8 mouse cellular contexts compared by ENCODE assay signal in genomic region chr7:141475011-141475804, GRCm38 (mm10). TPM values are rescaled to one million over a fixed set of nuclear protein-coding genes. Genes with fewer than 3 reads are reported as not detected.
DNase-seq lines count a peak whose midpoint lies in the region; ATAC-seq and TF ChIP-seq lines count a peak whose summit lies in the region.

Gene Polr2l (minus strand): TSS chr7:141475132.
Gene Tspan4 (plus strand): TSS chr7:141475240.

- peak; percentile 71; the same call in 1 of the 2 replicates for TF ChIP-seq POLR2A in lung, adult 2 months (IDR thresholded peaks at IDR 0.05; ENCODE audit: borderline replicate concordance, extremely low read depth, low read depth, low read length)

- peaks cover 19% of the 10 kb centered on the region for H3K27me3 ChIP-seq in E14TG2a.4 (ENCODE audit: insufficient read depth, low read length)
- peaks cover 12% of the 10 kb centered on the region for H3K27me3 ChIP-seq in forebrain, embryonic 11.5 days (ENCODE audit: control insufficient read depth, insufficient read depth, low read length)
- H3K27me3 ChIP-seq in heart, embryonic 16.5 days (ENCODE audit: control insufficient read depth, insufficient read depth, low read length): no peaks in the 10 kb centered on the region
- H3K27me3 ChIP-seq in neural tube, embryonic 15.5 days (replicated peaks): peaks cover 10% of the 10 kb centered on the region

- peaks cover 36% of the 10 kb centered on the region for H3K36me3 ChIP-seq in E14TG2a.4 (ENCODE audit: insufficient read depth, low read length)
- peaks cover 3% of the 10 kb centered on the region for H3K36me3 ChIP-seq in forebrain, embryonic 11.5 days (ENCODE audit: control insufficient read depth, insufficient read depth, low read length)
- peaks cover 21% of the 10 kb centered on the region for H3K36me3 ChIP-seq in heart, embryonic 16.5 days (ENCODE audit: control insufficient read depth, insufficient read depth)
- peaks cover 23% of the 10 kb centered on the region for H3K36me3 ChIP-seq in neural tube, embryonic 15.5 days

- H3K4me3 ChIP-seq in E14TG2a.4 (replicated peaks; ENCODE audit: low read length): peak within 1 kb of the TSS; percentile 96
- peak within 1 kb of the TSS; percentile 78 for H3K4me3 ChIP-seq in forebrain, embryonic 11.5 days (ENCODE audit: low read depth, low read length)
- peak within 1 kb of the TSS; percentile 70 for H3K4me3 ChIP-seq in heart, embryonic 16.5 days (ENCODE audit: low read length)
- peak within 1 kb of the TSS; percentile 66 for H3K4me3 ChIP-seq in lung, adult 2 months (replicated peaks; ENCODE audit: extremely low read depth, low read depth, low read length)
- H3K4me3 ChIP-seq in neural tube, embryonic 15.5 days (replicated peaks): peak within 1 kb of the TSS; percentile 72

- no peak for TF ChIP-seq CTCF in E14TG2a.4 (conservative IDR thresholded peaks at IDR 0.05; ENCODE audit: low read length)
- TF ChIP-seq CTCF in lung, adult 2 months (IDR thresholded peaks at IDR 0.05; ENCODE audit: insufficient read depth, low read length): no peak

- H3K9me3 ChIP-seq in E14TG2a.4 (ENCODE audit: low read length): no peaks in the 10 kb centered on the region
- H3K9me3 ChIP-seq in forebrain, embryonic 11.5 days (ENCODE audit: control insufficient read depth, low read length): no peaks in the 10 kb centered on the region
- H3K9me3 ChIP-seq in heart, embryonic 16.5 days (replicated peaks; ENCODE audit: control insufficient read depth, low read length): no peaks in the 10 kb centered on the region
- H3K9me3 ChIP-seq in neural tube, embryonic 15.5 days (replicated peaks): no peaks in the 10 kb centered on the region

- peak within 1 kb of the TSS; percentile 91 for H3K9ac ChIP-seq in forebrain, embryonic 11.5 days (ENCODE audit: low read length)
- H3K9ac ChIP-seq in heart, embryonic 16.5 days (ENCODE audit: low read length): peak within 1 kb of the TSS; percentile 90
- H3K9ac ChIP-seq in neural tube, embryonic 15.5 days (replicated peaks): peak within 1 kb of the TSS; percentile 80

- peak; percentile 85 for ATAC-seq in forebrain, embryonic 11.5 days (replicated peaks; ENCODE audit: low FRiP score)
- ATAC-seq in heart, embryonic 16.5 days (replicated peaks; ENCODE audit: extremely low read depth, insufficient read depth, low FRiP score): peak; percentile 71
- peak; percentile 87 for ATAC-seq in neural tube, embryonic 15.5 days (ENCODE audit: low FRiP score)

- H3K4me2 ChIP-seq in forebrain, embryonic 11.5 days (ENCODE audit: low read depth, low read length, severe bottlenecking): peak within 1 kb of the TSS; percentile 94
- peak within 1 kb of the TSS; percentile 89 for H3K4me2 ChIP-seq in heart, embryonic 16.5 days (ENCODE audit: low read depth, low read length)
- H3K4me2 ChIP-seq in neural tube, embryonic 15.5 days: peak within 1 kb of the TSS; percentile 94

- under 1% methylated on average over 84 of the region's 87 CpGs for WGBS in forebrain, embryonic 11.5 days
- WGBS in heart, embryonic 16.5 days: under 1% methylated on average over 82 of the region's 87 CpGs
- under 1% methylated on average over 87 of the region's 87 CpGs for WGBS in lung, adult 2 months
- under 1% methylated on average over 82 of the region's 87 CpGs for WGBS in neural tube, embryonic 15.5 days

- peak; percentile 68 for DNase-seq in c-Kit-positive CD71-negative TER-119-negative erythroid progenitor cells, embryonic 14.5 days (ENCODE audit: low read depth)
- peak; percentile 91 for DNase-seq in forebrain, embryonic 11.5 days (ENCODE audit: low spot score)
- peak; percentile 88 to 93 for DNase-seq in kidney, postnatal 36 days
- DNase-seq in lung, adult 2 months: peak; percentile 92
- peak; percentile 89 for DNase-seq in testis, postnatal 14 days (ENCODE audit: low spot score)

- H3K27ac ChIP-seq in forebrain, embryonic 11.5 days (ENCODE audit: low read depth, low read length): peak within 1 kb of the TSS; percentile 62; the same call in 1 of the 2 replicates
- H3K27ac ChIP-seq in heart, embryonic 16.5 days (ENCODE audit: low read length): peak within 1 kb of the TSS; percentile 96
- H3K27ac ChIP-seq in neural tube, embryonic 15.5 days (replicated peaks): peak within 1 kb of the TSS; percentile 84

- peaks cover 69% of the 10 kb centered on the region for H3K4me1 ChIP-seq in E14TG2a.4 (replicated peaks; ENCODE audit: low read depth, low read length)
- peaks cover 16% of the 10 kb centered on the region for H3K4me1 ChIP-seq in forebrain, embryonic 11.5 days (replicated peaks; ENCODE audit: control insufficient read depth, insufficient read depth, low read length)
- peaks cover 42% of the 10 kb centered on the region for H3K4me1 ChIP-seq in heart, embryonic 16.5 days (ENCODE audit: control insufficient read depth, insufficient read depth, low read length)
- peaks cover 14% of the 10 kb centered on the region; the same call in 1 of the 2 replicates for H3K4me1 ChIP-seq in lung, adult 2 months (ENCODE audit: control insufficient read depth, insufficient read depth, low read length)
- peaks cover 47% of the 10 kb centered on the region for H3K4me1 ChIP-seq in neural tube, embryonic 15.5 days

RNA-seq across cellular contexts. Expression of gene Polr2l, which starts in this region (rescaled TPM):
- 73.9 and 78.5 TPM in 2 replicates for polyA plus RNA-seq in forebrain, embryonic 11.5 days (2014; fragmentation: Nextera tagmentation; extraction: Ambion mirVana)
- 56.7 and 61.5 TPM in 2 replicates for polyA plus RNA-seq in heart, embryonic 16.5 days (2015; fragmentation: Nextera tagmentation; extraction: Ambion mirVana)
- 29.0 and 30.9 TPM in 2 replicates for polyA plus RNA-seq in lung, adult 2 months (2012; rRNA removed)
- 85.3 and 89.8 TPM in 2 replicates for polyA plus RNA-seq in neural tube, embryonic 15.5 days (2015; fragmentation: Nextera tagmentation; extraction: Ambion mirVana)

RNA-seq across cellular contexts. Expression of gene Tspan4, which starts in this region (rescaled TPM):
- 29.7 and 34.0 TPM in 2 replicates for polyA plus RNA-seq in forebrain, embryonic 11.5 days (2014; fragmentation: Nextera tagmentation; extraction: Ambion mirVana)
- 61.0 and 61.5 TPM in 2 replicates for polyA plus RNA-seq in heart, embryonic 16.5 days (2015; fragmentation: Nextera tagmentation; extraction: Ambion mirVana)
- polyA plus RNA-seq in lung, adult 2 months (2012; rRNA removed): 91.1 and 150 TPM in 2 replicates
- polyA plus RNA-seq in neural tube, embryonic 15.5 days (2015; fragmentation: Nextera tagmentation; extraction: Ambion mirVana): 73.0 and 77.3 TPM in 2 replicates

Comparison
In these comparisons a context has a peak if more than half of its experiments do, and no peak if none do; other contexts are left out.
1. Peak in every context shown above with its lines: DNase-seq, ATAC-seq, H3K4me3 ChIP-seq and H3K27ac ChIP-seq.